In genomic region chr11:36692637-36693036, GRCm38 (mm10) we compare ENCODE assay signal across 23 mouse cellular contexts.
A peak's percentile ranks its signal among the peaks of the same experiment; 100 is the strongest.
DNase-seq lines count a peak whose midpoint lies in the region; ATAC-seq lines count a peak whose summit lies in the region.
"Had no signal": no experiment of that assay in that cellular context is flagged by ENCODE, and none has a peak within 500 bp of the region (broad histone marks: within the 10 kb centered on the region; RNA-seq: fewer than 3 reads in every experiment).

No protein-coding gene starts in this region.

- ATAC-seq in frontal cortex, adult (ENCODE audit: low TSS enrichment) = peak; percentile 90
- ATAC-seq: CD4-positive, CD25-positive, alpha-beta regulatory T cell, adult 4 months; forebrain, embryonic 13.5 days; midbrain, embryonic 16.5 days had no signal

- 80% methylated on average over 3 of the region's 3 CpGs for WGBS in midbrain, embryonic 10.5 days

- peaks cover 37% of the 10 kb centered on the region for H3K4me1 ChIP-seq in midbrain, embryonic 10.5 days

- DNase-seq in frontal cortex, postnatal 14 days (ENCODE audit: low spot score in 2 of 2) = no peak
- peak; percentile 41 for DNase-seq in layer of hippocampus, adult 11-12 months (ENCODE audit: low spot score)
- no peak for DNase-seq in layer of hippocampus, adult 8-10 months (ENCODE audit: low spot score in 2 of 2)
- peak; percentile 48 to 53 for DNase-seq in right cerebral cortex, adult 2 months (ENCODE audit: low spot score in 2 of 2)
- DNase-seq in right cerebral cortex, postnatal 10 days (ENCODE audit: low spot score in 2 of 2) = no peak
- no peak for DNase-seq in midbrain, embryonic 10.5 days (ENCODE audit: low spot score)
- DNase-seq: cerebellum, adult 11 months; cerebellum, postnatal 25 days; gastrocnemius, postnatal 14 days; heart, postnatal 10 days; kidney, adult 11 months; lung, postnatal 10 days; right cerebral cortex, postnatal 14 days; thymus, postnatal 25 days had no signal

- no peaks in the 10 kb centered on the region for H3K36me3 ChIP-seq in midbrain, embryonic 10.5 days
- H3K36me3 ChIP-seq: embryonic facial prominence, embryonic 10.5 days; G1E; limb, embryonic 13.5 days had no signal

- no peaks in the 10 kb centered on the region for H3K27me3 ChIP-seq in midbrain, embryonic 10.5 days (ENCODE audit: low read depth, poor library complexity, severe bottlenecking)
- H3K27me3 ChIP-seq: forebrain, embryonic 13.5 days; limb, embryonic 13.5 days had no signal

- H3K4me3 ChIP-seq in midbrain, embryonic 10.5 days = no peak overlapping the region
- H3K4me3 ChIP-seq: embryonic facial prominence, embryonic 10.5 days; forebrain, embryonic 13.5 days; limb, embryonic 13.5 days had no signal

- H3K27ac ChIP-seq in midbrain, embryonic 10.5 days (replicated peaks) = no peak overlapping the region
- H3K27ac ChIP-seq: embryonic facial prominence, embryonic 10.5 days; forebrain, embryonic 13.5 days; hindbrain, embryonic 14.5 days; limb, embryonic 13.5 days; liver, embryonic 14.5 days had no signal

- H3K9me3 ChIP-seq in midbrain, embryonic 10.5 days (replicated peaks) = no peaks in the 10 kb centered on the region
- H3K9me3 ChIP-seq: embryonic facial prominence, embryonic 10.5 days; forebrain, embryonic 13.5 days; limb, embryonic 13.5 days had no signal

Comparison
In these comparisons a context has a peak if more than half of its experiments do, and no peak if none do; other contexts are left out.
1. DNase-seq: peak in layer of hippocampus, adult 11-12 months (single experiment) and right cerebral cortex, adult 2 months (2 of 2); none in frontal cortex, postnatal 14 days (0 of 2), layer of hippocampus, adult 8-10 months (0 of 2), right cerebral cortex, postnatal 10 days (0 of 2) and midbrain, embryonic 10.5 days (single experiment).